Mouse (Mus musculus): ENCODE measurements around the gene Gtf2i.

Gtf2i gene

DNA sequence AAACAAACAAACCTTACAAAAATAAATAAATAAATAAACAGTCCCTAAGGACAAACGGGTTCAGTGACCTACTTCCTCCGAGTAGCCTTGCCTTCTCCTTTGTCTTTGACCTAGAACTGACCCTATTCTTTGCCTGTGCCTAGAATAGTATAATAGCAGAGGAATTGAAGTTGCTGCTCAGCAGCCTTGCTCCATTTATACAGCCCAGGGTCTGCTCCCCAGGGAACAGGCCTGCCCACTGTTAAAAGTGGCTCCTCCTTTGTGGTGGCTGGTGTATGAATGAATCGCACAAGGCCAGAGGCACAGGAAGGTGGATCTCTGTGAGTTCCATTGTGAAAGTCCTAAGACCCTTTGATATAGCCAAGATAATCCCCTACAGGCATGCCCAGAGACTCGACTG, 14.8 kb upstream of the Gtf2i start:
- peak; percentile 59; the same call in 1 of the 2 replicates for TF ChIP-seq NANOG (IDR thresholded peaks at IDR 0.05; ENCODE audit: borderline replicate concordance, low read length)
- no peak for TF ChIP-seq POU5F1 (IDR thresholded peaks at IDR 0.05; ENCODE audit: borderline replicate concordance, low read length)
- TF ChIP-seq CTCF (conservative IDR thresholded peaks at IDR 0.05; ENCODE audit: low read length): no peak
- Histone ChIP-seq H3K9me3 (ENCODE audit: low read length) (no peaks in the 10 kb centered on the region), H3K36me3 (ENCODE audit: insufficient read depth, low read length) (no peaks in the 10 kb centered on the region), H3K27me3 (ENCODE audit: insufficient read depth, low read length) (no peaks in the 10 kb centered on the region), H3K4me3 (replicated peaks; ENCODE audit: low read length) (no peak overlapping the region), H3K4me1 (replicated peaks; ENCODE audit: low read depth, low read length) (peaks cover 89% of the 10 kb centered on the region)

DNA sequence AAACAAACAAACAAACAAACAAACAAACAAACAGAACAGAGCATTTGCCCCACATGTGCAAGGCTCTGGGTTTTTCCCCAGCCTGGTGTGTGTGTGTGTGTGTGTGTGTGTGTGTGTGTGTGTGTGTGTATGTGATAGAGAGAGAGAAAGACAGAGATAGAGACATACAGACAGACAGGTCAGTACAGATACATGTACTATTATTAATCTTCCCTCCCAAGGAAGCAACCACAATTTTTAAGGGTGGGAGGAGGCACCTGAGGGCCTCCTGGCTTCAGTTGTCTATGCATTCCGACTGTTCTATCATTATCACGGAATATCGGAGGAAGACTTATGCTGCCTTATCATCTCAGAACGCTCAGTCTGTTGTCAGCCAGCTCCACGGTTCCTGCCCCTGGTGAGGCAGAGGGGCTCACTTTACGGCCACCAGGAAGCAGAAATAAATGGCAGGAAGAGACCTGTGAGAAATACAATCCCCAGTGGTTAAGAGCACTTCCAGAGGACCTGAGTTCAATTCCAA, 14.0 kb upstream of the Gtf2i start:
- H3K4me3 ChIP-seq (replicated peaks; ENCODE audit: low read length): 0 out of 2 replicates have a peak overlapping the region, but pooled peaks have one; percentile 14

DNA sequence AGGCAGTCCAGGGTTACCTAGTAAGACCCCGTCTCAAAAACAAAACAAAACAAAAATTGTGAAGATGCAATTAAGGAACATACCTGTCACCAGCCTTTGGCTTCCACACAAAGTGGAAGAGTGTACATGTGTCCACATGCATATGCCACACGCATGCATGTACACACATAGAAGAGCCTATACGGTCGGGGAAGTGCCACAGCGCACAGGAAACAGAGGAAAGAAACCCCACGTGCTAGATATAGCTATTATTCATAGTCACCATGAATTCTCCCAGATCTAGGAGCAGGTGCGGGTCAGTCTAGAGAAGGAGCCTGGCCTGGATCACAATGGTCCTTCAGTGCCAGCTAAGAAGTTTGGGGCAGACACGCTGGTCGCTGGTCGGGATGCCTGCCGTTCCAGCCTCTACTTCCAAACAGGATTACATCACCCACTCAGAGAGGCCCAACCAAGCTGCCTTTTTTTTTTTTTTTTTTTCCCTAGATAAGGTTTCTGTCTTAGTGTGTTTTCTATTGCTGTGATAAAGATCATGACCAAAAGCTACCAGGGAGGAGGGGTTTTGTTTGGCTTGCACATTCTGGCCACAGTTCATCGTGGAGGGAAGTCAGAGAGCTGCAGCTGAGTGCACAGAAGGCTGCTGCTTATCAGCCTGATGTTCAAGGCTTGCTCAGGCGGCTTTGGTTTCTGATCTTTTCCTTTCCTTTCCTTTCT, 11.5 kb upstream of the Gtf2i start:
- TF ChIP-seq POU5F1 (IDR thresholded peaks at IDR 0.05; ENCODE audit: borderline replicate concordance, low read length) (no peak), NANOG (IDR thresholded peaks at IDR 0.05; ENCODE audit: borderline replicate concordance, low read length) (no peak), CTCF (conservative IDR thresholded peaks at IDR 0.05; ENCODE audit: low read length) (no peak)
- Histone ChIP-seq H3K4me1 (replicated peaks; ENCODE audit: low read depth, low read length) (peaks cover 88% of the 10 kb centered on the region), H3K9me3 (ENCODE audit: low read length) (no peaks in the 10 kb centered on the region), H3K27me3 (ENCODE audit: insufficient read depth, low read length) (no peaks in the 10 kb centered on the region), H3K4me3 (replicated peaks; ENCODE audit: low read length) (peak overlapping the region; percentile 61), H3K36me3 (ENCODE audit: insufficient read depth, low read length) (no peaks in the 10 kb centered on the region)

More for the DNA sequence above, 14.0 kb upstream of the Gtf2i start:
- TF ChIP-seq POU5F1 (IDR thresholded peaks at IDR 0.05; ENCODE audit: borderline replicate concordance, low read length): no peak
- no peak for TF ChIP-seq CTCF (conservative IDR thresholded peaks at IDR 0.05; ENCODE audit: low read length)
- no peak for TF ChIP-seq NANOG (IDR thresholded peaks at IDR 0.05; ENCODE audit: borderline replicate concordance, low read length)
- peaks cover 88% of the 10 kb centered on the region for H3K4me1 ChIP-seq (replicated peaks; ENCODE audit: low read depth, low read length)
- no peaks in the 10 kb centered on the region for H3K9me3 ChIP-seq (ENCODE audit: low read length)
- no peaks in the 10 kb centered on the region for H3K36me3 ChIP-seq (ENCODE audit: insufficient read depth, low read length)
- H3K27me3 ChIP-seq (ENCODE audit: insufficient read depth, low read length): no peaks in the 10 kb centered on the region

DNA sequence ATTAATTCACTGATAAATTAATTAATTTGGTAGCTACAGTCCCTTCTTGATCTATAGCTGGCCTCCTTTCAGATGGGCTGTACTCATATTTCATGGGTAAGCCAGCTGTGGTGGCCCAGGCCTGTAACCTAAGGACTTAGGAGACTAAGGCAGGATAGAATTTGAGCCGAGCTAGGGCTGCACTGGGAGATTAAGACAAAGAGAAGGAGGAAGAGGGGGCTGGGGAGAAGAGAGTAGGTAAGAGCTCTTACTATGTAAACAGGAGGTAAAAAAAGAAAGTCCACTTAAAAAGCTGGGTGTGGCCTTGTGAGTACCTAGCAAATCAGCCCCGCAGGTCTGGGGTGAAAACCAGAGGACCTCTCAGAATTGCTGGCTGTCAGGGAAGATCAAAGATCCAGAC, 9.3 kb upstream of the Gtf2i start:
- Histone ChIP-seq H3K27me3 (ENCODE audit: insufficient read depth, low read length) (no peaks in the 10 kb centered on the region), H3K36me3 (ENCODE audit: insufficient read depth, low read length) (no peaks in the 10 kb centered on the region), H3K4me1 (replicated peaks; ENCODE audit: low read depth, low read length) (peaks cover 75% of the 10 kb centered on the region), H3K9me3 (ENCODE audit: low read length) (no peaks in the 10 kb centered on the region), H3K4me3 (replicated peaks; ENCODE audit: low read length) (no peak overlapping the region)
- TF ChIP-seq CTCF (conservative IDR thresholded peaks at IDR 0.05; ENCODE audit: low read length) (no peak), NANOG (IDR thresholded peaks at IDR 0.05; ENCODE audit: borderline replicate concordance, low read length) (no peak), POU5F1 (IDR thresholded peaks at IDR 0.05; ENCODE audit: borderline replicate concordance, low read length) (no peak)

DNA sequence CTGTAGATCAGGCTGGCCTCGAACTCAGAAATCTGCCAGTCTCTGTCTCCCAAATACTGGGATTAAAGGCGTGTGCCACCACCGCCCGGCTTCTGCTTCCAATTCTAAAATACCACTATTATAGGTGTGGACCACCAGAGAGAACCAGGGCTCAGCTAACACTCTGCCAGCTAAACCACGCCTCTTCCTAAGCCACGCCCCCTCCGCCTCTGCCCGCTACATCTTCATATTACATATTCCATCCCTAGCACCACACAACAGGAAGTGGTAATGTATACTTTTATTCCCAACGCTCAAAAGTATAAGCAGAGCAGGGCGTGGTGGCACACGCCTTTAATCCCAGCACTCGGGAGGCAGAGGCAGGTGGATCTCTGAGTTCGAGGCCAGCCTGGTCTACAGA, 8.8 kb upstream of the Gtf2i start:
- no peak overlapping the region for H3K4me3 ChIP-seq (replicated peaks; ENCODE audit: low read length)
- TF ChIP-seq POU5F1 (IDR thresholded peaks at IDR 0.05; ENCODE audit: borderline replicate concordance, low read length) (no peak), CTCF (conservative IDR thresholded peaks at IDR 0.05; ENCODE audit: low read length) (no peak), NANOG (IDR thresholded peaks at IDR 0.05; ENCODE audit: borderline replicate concordance, low read length) (no peak)
- no peaks in the 10 kb centered on the region for H3K9me3 ChIP-seq (ENCODE audit: low read length)
- no peaks in the 10 kb centered on the region for H3K27me3 ChIP-seq (ENCODE audit: insufficient read depth, low read length)
- H3K4me1 ChIP-seq (replicated peaks; ENCODE audit: low read depth, low read length): peaks cover 71% of the 10 kb centered on the region
- no peaks in the 10 kb centered on the region for H3K36me3 ChIP-seq (ENCODE audit: insufficient read depth, low read length)

GRCm38 (mm10) chr5:134322355-134322754, 7.8 kb upstream of the Gtf2i start:
- H3K36me3 ChIP-seq (ENCODE audit: insufficient read depth, low read length): no peaks in the 10 kb centered on the region
- H3K4me3 ChIP-seq (replicated peaks; ENCODE audit: low read length): no peak overlapping the region
- H3K4me1 ChIP-seq (replicated peaks; ENCODE audit: low read depth, low read length): peaks cover 70% of the 10 kb centered on the region
- no peaks in the 10 kb centered on the region for H3K27me3 ChIP-seq (ENCODE audit: insufficient read depth, low read length)
- TF ChIP-seq CTCF (conservative IDR thresholded peaks at IDR 0.05; ENCODE audit: low read length) (no peak), NANOG (IDR thresholded peaks at IDR 0.05; ENCODE audit: borderline replicate concordance, low read length) (no peak), POU5F1 (IDR thresholded peaks at IDR 0.05; ENCODE audit: borderline replicate concordance, low read length) (no peak)
- H3K9me3 ChIP-seq (ENCODE audit: low read length): no peaks in the 10 kb centered on the region

DNA sequence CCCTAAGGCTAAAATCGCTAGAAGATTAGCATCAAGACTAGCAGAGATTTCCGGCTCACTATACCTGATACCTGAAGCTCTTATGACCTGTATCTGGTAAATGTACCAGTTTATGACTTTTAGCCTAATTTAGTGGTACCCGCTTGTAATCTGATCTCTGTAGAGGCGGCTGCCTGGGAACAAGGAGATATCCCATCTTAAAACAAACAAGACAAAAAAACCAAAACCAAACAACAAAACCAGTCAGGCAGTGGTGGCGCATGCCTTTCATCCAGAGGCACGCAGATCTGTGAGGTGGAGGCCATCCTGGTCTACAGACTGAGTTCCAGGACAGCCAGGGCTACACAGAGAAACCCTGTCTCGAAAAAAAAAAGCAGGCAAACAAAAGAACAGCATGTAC, 7.1 kb upstream of the Gtf2i start:
- Histone ChIP-seq H3K4me1 (replicated peaks; ENCODE audit: low read depth, low read length) (peaks cover 76% of the 10 kb centered on the region), H3K9me3 (ENCODE audit: low read length) (no peaks in the 10 kb centered on the region), H3K4me3 (replicated peaks; ENCODE audit: low read length) (no peak overlapping the region), H3K36me3 (ENCODE audit: insufficient read depth, low read length) (no peaks in the 10 kb centered on the region), H3K27me3 (ENCODE audit: insufficient read depth, low read length) (no peaks in the 10 kb centered on the region)
- no peak for TF ChIP-seq NANOG (IDR thresholded peaks at IDR 0.05; ENCODE audit: borderline replicate concordance, low read length)

DNA sequence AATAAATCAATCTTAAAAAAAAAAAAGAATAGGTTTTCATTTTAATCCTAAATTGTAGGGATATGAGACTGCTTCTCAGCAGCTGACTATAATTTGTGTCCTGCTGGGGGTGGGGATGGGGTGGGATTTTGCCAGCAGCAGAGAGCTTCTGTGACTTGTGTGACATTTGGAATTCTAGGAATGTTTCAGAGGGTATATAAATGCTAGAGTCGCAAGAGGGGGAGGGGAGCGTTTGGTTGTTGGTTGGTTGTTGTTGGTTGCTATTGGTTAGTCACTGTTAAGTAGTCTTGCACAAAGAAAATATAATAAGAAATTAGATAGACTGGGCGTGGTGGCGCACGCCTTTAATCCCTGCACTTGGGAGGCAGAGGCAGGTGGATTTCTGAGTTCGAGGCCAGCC, 4.3 kb upstream of the Gtf2i start:
- no peak for TF ChIP-seq POU5F1 (IDR thresholded peaks at IDR 0.05; ENCODE audit: borderline replicate concordance, low read length)
- Histone ChIP-seq H3K36me3 (ENCODE audit: insufficient read depth, low read length) (no peaks in the 10 kb centered on the region), H3K4me1 (replicated peaks; ENCODE audit: low read depth, low read length) (peaks cover 61% of the 10 kb centered on the region), H3K4me3 (replicated peaks; ENCODE audit: low read length) (no peak overlapping the region), H3K27me3 (ENCODE audit: insufficient read depth, low read length) (no peaks in the 10 kb centered on the region), H3K9me3 (ENCODE audit: low read length) (no peaks in the 10 kb centered on the region)

DNA sequence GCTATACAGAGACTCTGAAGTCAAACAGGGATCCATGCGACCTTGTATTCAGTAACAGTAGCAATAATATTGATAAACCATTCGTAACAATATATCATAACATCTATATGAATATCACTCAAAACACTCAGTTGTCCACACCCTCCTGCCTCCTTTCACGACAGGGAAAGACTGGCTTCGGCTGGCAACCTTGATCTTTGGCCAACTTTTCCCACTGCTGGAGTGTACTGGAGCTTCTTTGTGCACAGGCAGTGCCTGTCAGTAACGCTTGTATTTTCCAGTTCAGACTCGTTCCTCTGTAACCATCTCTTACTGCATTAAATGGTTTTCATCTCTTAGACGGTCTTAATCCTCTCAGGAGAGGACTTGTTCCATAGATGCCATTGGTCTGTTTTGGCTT, 2.2 kb upstream of the Gtf2i start:
- peaks cover 49% of the 10 kb centered on the region for H3K4me1 ChIP-seq (replicated peaks; ENCODE audit: low read depth, low read length)
- TF ChIP-seq POU5F1 (IDR thresholded peaks at IDR 0.05; ENCODE audit: borderline replicate concordance, low read length) (no peak), NANOG (IDR thresholded peaks at IDR 0.05; ENCODE audit: borderline replicate concordance, low read length) (no peak)
- H3K9me3 ChIP-seq (ENCODE audit: low read length): no peaks in the 10 kb centered on the region
- H3K4me3 ChIP-seq (replicated peaks; ENCODE audit: low read length): no peak overlapping the region
- H3K27me3 ChIP-seq (ENCODE audit: insufficient read depth, low read length): no peaks in the 10 kb centered on the region
- no peaks in the 10 kb centered on the region for H3K36me3 ChIP-seq (ENCODE audit: insufficient read depth, low read length)
